Mouse (Mus musculus): ENCODE data around the gene Cd3e.

- no peak for TF ChIP-seq CTCF (IDR thresholded peaks at IDR 0.05; ENCODE audit: low read depth)
- no peak for TF ChIP-seq EP300 (optimal IDR thresholded peaks at IDR 0.05)
Observed at GRCm38 (mm10) chr9:44965833-44966466, 43.5 kb downstream of the Cd3e start.
